Mouse (Mus musculus) hindbrain, embryonic 15.5 days (tissue): ENCODE measurements at regions not wholly inside any gene's neighbourhood (a gene's known extent, or its start where the extent isn't known, plus 50 kb on each side); places are given as distances from the start of the nearest gene placed in this dataset.

ENCODE experiments used
- ATAC-seq: fragments of 200-750 bp; cut with Nextera tagmentation; 2 replicates; pipeline ENCODE4 v1.8.0; 2017; ENCODE audit warnings: low read depth, moderate number of reproducible peaks, moderate TSS enrichment; ENCODE audit not compliant: low FRiP score
- H3K27ac ChIP-seq: fragments of 300-500 bp; sonication (generic); replicated peaks from 2 replicates; pipeline ENCODE4 v1.5.1; 2015; ENCODE audit warnings: mild to moderate bottlenecking, inconsistent platforms
- H3K27me3 ChIP-seq: fragments of 300-500 bp; sonication (generic); 2 replicates; pipeline ENCODE4 v1.6.1; 2015; ENCODE audit warnings: control low read depth, inconsistent platforms
- H3K36me3 ChIP-seq: fragments of 300-500 bp; sonication (generic); 2 replicates; pipeline ENCODE4 v1.6.1; 2015; ENCODE audit warnings: control low read depth, inconsistent platforms
- H3K4me1 ChIP-seq: fragments of 300-500 bp; sonication (generic); replicated peaks from 2 replicates; pipeline ENCODE4 v1.6.1; 2015; ENCODE audit warnings: control low read depth, inconsistent platforms
- H3K4me2 ChIP-seq: fragments of 300-500 bp; sonication (generic); 2 replicates; pipeline ENCODE4 v1.6.1; 2015; ENCODE audit warnings: moderate library complexity, mild to moderate bottlenecking, inconsistent platforms
- H3K4me3 ChIP-seq: fragments of 300-500 bp; sonication (generic); 2 replicates; pipeline ENCODE4 v1.5.1; 2015; ENCODE audit warnings: mild to moderate bottlenecking, inconsistent platforms
- H3K9ac ChIP-seq: fragments of 300-500 bp; sonication (generic); 2 replicates; pipeline ENCODE4 v1.6.1; 2015; ENCODE audit warnings: inconsistent platforms
- H3K9me3 ChIP-seq: fragments of 300-500 bp; sonication (generic); 2 replicates; pipeline ENCODE4 v1.6.1; 2016; ENCODE audit warnings: control low read depth, inconsistent platforms
- WGBS: fragments of 180-500 bp; shearing (Covaris S2); methylation state at CpG from one replicate; pipeline ENCODE4 v1.1.7; 2015; 5-methylcytosine and 5-hydroxymethylcytosine counted together

DNA sequence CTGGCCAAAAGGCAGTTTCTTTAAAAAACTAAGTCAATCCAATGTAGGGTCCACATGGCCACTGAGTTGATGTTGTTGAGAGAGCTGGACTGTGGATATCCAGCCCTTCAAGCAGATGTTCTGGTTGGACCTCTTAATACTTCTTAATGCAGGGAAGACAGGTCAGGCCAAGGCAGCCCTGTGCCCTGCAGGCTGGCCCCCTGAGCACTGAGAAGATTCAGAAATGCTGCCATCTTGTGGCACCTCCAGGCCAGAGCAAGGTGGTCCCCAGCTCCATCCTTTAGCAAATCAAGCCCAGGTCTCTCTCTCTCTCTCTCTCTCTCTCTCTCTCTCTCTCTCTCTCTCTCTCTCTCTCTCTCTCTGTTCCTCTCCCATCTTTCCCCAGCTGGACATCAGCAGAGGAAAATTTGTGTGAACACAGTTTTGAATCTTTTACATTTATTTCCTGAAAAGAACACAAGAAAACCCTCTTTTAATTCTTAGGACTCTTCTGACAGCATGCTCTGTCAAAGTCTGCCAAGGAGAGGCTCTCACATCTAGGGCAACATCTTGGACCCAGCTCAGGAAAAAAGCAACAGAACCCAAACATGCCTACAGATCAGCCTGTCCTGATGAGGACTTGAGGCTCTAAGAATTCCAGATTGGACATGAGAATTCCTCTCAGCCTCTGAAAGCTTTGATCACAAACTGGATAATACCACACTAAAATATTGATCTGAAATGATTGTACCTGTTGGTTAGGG is 85.0 kb upstream of the Habp2 start:
- H3K4me1 ChIP-seq = no peaks in the 10 kb centered on the region
- ATAC-seq = no peak
- H3K27me3 ChIP-seq = no peaks in the 10 kb centered on the region
- no peak overlapping the region for H3K4me3 ChIP-seq
- H3K36me3 ChIP-seq = no peaks in the 10 kb centered on the region
- H3K4me2 ChIP-seq = no peak overlapping the region
- no peak overlapping the region for H3K9ac ChIP-seq
- no peaks in the 10 kb centered on the region for H3K9me3 ChIP-seq
- no peak overlapping the region for H3K27ac ChIP-seq

GRCm38 (mm10) chr19:56202481-56203130 is 84.3 kb upstream of the Habp2 start:
- Histone ChIP-seq H3K36me3 (no peaks in the 10 kb centered on the region), H3K9ac (no peak overlapping the region), H3K4me1 (no peaks in the 10 kb centered on the region), H3K4me2 (no peak overlapping the region), H3K9me3 (no peaks in the 10 kb centered on the region), H3K27me3 (no peaks in the 10 kb centered on the region), H3K4me3 (no peak overlapping the region), H3K27ac (no peak overlapping the region)
- no peak for ATAC-seq
- 65% methylated on average over 9 of the region's 9 CpGs for WGBS

DNA sequence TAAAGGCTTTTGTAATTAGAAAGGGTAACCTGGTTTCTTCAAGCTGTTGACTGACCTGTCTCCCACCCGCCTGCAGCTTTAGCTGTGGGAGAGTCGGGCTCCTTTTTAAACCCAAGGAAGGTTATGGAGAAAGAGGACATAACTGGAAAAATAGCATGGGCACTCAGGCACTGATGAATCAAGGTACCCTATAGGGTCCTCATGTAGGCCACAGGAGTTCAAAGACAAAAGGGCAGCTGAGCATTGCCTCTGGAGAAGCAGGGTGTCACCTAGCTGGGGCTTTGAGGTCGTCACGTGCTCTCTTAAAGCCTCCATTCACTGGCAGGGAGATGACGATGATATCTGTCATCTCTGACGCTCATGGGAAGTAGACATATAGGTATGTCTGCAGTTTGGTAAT is 68.4 kb upstream of the Habp2 start:
- Histone ChIP-seq H3K9ac (no peak overlapping the region), H3K4me1 (peaks cover 6% of the 10 kb centered on the region), H3K4me3 (no peak overlapping the region), H3K27me3 (no peaks in the 10 kb centered on the region), H3K27ac (no peak overlapping the region), H3K9me3 (no peaks in the 10 kb centered on the region), H3K4me2 (no peak overlapping the region), H3K36me3 (no peaks in the 10 kb centered on the region)
- no peak for ATAC-seq
- 91% methylated on average over 6 of the region's 6 CpGs for WGBS

GRCm38 (mm10) chr19:56220724-56221407 is 66.1 kb upstream of the Habp2 start:
- no peak for ATAC-seq
- Histone ChIP-seq H3K4me3 (no peak overlapping the region), H3K9ac (no peak overlapping the region), H3K27me3 (no peaks in the 10 kb centered on the region), H3K36me3 (no peaks in the 10 kb centered on the region), H3K9me3 (no peaks in the 10 kb centered on the region), H3K27ac (no peak overlapping the region), H3K4me1 (peaks cover 10% of the 10 kb centered on the region), H3K4me2 (peak overlapping the region; percentile 17; the same call in 1 of the 2 replicates)
- WGBS = 43% methylated on average over 15 of the region's 15 CpGs

- Histone ChIP-seq H3K36me3 (no peaks in the 10 kb centered on the region), H3K9me3 (no peaks in the 10 kb centered on the region), H3K27me3 (no peaks in the 10 kb centered on the region), H3K9ac (no peak overlapping the region), H3K27ac (no peak overlapping the region), H3K4me2 (no peak overlapping the region), H3K4me3 (no peak overlapping the region), H3K4me1 (peaks cover 10% of the 10 kb centered on the region)
- ATAC-seq = no peak
- 85% methylated on average over 4 of the region's 4 CpGs for WGBS
These were observed 64.4 kb upstream of the Habp2 start for GRCm38 (mm10) chr19:56222496-56222895.

GRCm38 (mm10) chr19:56225039-56225438 is 61.9 kb upstream of the Habp2 start:
- ATAC-seq = no peak
- no peaks in the 10 kb centered on the region for H3K9me3 ChIP-seq
- H3K4me3 ChIP-seq = no peak overlapping the region
- H3K27ac ChIP-seq = no peak overlapping the region
- no peaks in the 10 kb centered on the region for H3K36me3 ChIP-seq
- no peak overlapping the region for H3K4me2 ChIP-seq
- no peak overlapping the region for H3K9ac ChIP-seq
- WGBS = 56% methylated on average over 7 of the region's 7 CpGs
- no peaks in the 10 kb centered on the region for H3K27me3 ChIP-seq
- peaks cover 10% of the 10 kb centered on the region for H3K4me1 ChIP-seq

- H3K4me1 ChIP-seq = peaks cover 10% of the 10 kb centered on the region
- H3K27ac ChIP-seq = no peak overlapping the region
- WGBS = 90% methylated on average over 3 of the region's 3 CpGs
- no peaks in the 10 kb centered on the region for H3K27me3 ChIP-seq
- H3K36me3 ChIP-seq = no peaks in the 10 kb centered on the region
- no peak overlapping the region for H3K9ac ChIP-seq
- H3K4me2 ChIP-seq = no peak overlapping the region
- no peak overlapping the region for H3K4me3 ChIP-seq
- H3K9me3 ChIP-seq = no peaks in the 10 kb centered on the region
- ATAC-seq = no peak
These were observed 61.4 kb upstream of the Habp2 start for GRCm38 (mm10) chr19:56225518-56225917.

DNA sequence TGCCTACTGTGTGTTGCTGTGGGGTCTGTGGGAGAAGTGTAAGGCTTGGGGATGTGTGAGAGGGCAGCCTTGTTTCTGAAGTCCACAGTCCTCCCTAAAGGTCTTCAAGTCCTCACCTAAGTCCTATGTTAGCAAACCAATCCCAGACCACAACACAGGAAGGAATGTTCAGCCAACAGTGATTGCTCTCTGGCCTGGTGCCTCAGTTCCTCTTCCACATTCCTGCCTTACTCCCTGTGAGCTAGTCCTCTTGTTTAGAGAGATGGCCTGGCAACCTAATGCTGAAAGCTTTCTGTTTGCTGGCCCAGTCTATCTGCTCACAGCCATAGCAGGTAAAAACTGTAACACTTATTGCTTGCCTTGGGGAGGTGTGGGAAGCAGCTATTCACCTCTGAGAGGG is 58.4 kb upstream of the Habp2 start:
- no peak overlapping the region for H3K4me2 ChIP-seq
- H3K4me3 ChIP-seq = no peak overlapping the region
- no peak for ATAC-seq
- H3K27ac ChIP-seq = no peak overlapping the region
- H3K36me3 ChIP-seq = no peaks in the 10 kb centered on the region
- H3K27me3 ChIP-seq = no peaks in the 10 kb centered on the region
- H3K9ac ChIP-seq = no peak overlapping the region
- H3K9me3 ChIP-seq = no peaks in the 10 kb centered on the region
- H3K4me1 ChIP-seq = peaks cover 7% of the 10 kb centered on the region

DNA sequence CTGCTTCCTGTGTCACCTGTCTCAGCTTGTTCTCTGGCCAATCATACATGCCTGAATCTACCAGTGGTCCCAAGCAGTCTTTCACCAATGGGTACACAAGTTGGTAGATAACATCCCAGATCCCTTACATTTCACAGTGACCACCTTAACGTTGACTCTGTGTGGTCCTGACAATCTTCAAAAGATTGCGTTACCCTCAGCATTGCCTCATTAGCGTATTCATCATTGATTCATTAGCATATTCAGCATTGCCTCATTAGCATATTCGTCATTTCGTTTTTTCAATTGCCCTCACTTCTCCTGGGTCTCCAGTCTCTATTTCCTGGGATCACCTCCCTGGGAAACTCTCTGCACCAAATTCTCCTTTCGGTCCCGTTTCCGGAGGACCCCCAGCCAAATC is 55.5 kb upstream of the Habp2 start:
- Histone ChIP-seq H3K36me3 (no peaks in the 10 kb centered on the region), H3K27me3 (no peaks in the 10 kb centered on the region), H3K27ac (no peak overlapping the region), H3K4me1 (peaks cover 9% of the 10 kb centered on the region), H3K9ac (no peak overlapping the region), H3K9me3 (no peaks in the 10 kb centered on the region), H3K4me3 (no peak overlapping the region), H3K4me2 (0 out of 2 replicates have a peak overlapping the region, but pooled peaks have one; percentile 13)
- WGBS = 41% methylated on average over 8 of the region's 8 CpGs
- ATAC-seq = no peak

- H3K4me3 ChIP-seq = no peak overlapping the region
- H3K9me3 ChIP-seq = no peaks in the 10 kb centered on the region
- no peaks in the 10 kb centered on the region for H3K36me3 ChIP-seq
- H3K4me1 ChIP-seq = peaks cover 9% of the 10 kb centered on the region
- no peaks in the 10 kb centered on the region for H3K27me3 ChIP-seq
- no peak overlapping the region for H3K27ac ChIP-seq
- H3K4me2 ChIP-seq = peak overlapping the region; percentile 13; the same call in 1 of the 2 replicates
- no peak overlapping the region for H3K9ac ChIP-seq
- no peak for ATAC-seq
- WGBS = 19% methylated on average over 9 of the region's 9 CpGs
These were observed 55.1 kb upstream of the Habp2 start for GRCm38 (mm10) chr19:56231849-56232248.

DNA sequence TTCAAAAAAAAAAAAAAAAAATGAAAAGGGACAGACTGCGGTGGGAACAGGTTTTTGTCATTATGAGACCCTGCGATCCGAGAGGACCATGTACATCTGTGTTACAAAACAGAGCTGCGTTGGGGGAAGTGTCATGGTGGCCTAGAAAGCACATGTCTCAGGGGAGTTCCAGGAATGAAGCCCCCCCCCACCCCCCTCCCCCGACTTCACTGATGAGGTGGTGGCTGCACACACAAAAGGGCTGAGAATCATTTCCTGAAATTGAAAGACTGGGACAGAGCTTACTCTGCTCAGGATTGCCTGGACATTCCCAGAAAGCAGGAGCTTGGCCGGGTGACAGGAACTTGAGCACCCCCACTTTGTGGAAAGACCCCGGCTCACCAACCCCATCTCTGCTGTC is 54.7 kb upstream of the Habp2 start:
- Histone ChIP-seq H3K4me3 (no peak overlapping the region), H3K36me3 (no peaks in the 10 kb centered on the region), H3K27me3 (no peaks in the 10 kb centered on the region), H3K9me3 (no peaks in the 10 kb centered on the region), H3K4me2 (peak overlapping the region; percentile 13; the same call in 1 of the 2 replicates), H3K27ac (no peak overlapping the region), H3K4me1 (peaks cover 9% of the 10 kb centered on the region), H3K9ac (no peak overlapping the region)
- 42% methylated on average over 7 of the region's 7 CpGs for WGBS
- 0 out of 2 replicates have a peak, but pooled peaks have one; percentile 27 for ATAC-seq

DNA sequence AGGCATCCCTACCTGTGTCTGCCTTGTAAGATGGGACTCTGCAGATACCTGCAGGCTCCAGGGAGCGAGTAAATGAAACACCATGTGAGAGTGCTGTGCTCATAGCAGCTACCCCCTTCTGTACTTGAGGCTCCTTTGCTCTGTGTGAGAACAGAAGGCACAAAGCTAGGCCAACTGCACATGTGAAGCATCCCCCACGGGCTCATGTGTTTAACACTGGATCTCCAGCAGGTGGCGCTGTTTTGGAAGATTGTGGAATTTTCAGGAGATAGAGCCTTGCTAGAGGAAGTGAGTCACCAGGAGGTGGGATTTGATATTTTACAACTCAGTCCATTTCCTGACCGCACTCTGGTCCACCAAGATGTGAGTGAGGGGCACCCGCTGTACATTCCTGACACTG is 54.0 kb upstream of the Habp2 start:
- no peaks in the 10 kb centered on the region for H3K27me3 ChIP-seq
- H3K27ac ChIP-seq = no peak overlapping the region
- H3K9me3 ChIP-seq = no peaks in the 10 kb centered on the region
- no peak overlapping the region for H3K9ac ChIP-seq
- H3K4me1 ChIP-seq = peaks cover 9% of the 10 kb centered on the region
- no peak overlapping the region for H3K4me3 ChIP-seq
- 99% methylated on average over 5 of the region's 5 CpGs for WGBS
- H3K36me3 ChIP-seq = no peaks in the 10 kb centered on the region
- no peak for ATAC-seq
- H3K4me2 ChIP-seq = no peak overlapping the region
